Mouse (Mus musculus): Measurements from ENCODE around the gene Slit2. TPM values are rescaled to one million over a fixed set of nuclear protein-coding genes. Genes with fewer than 3 reads are reported as not detected.

The Slit2 gene
- under 1 TPM in 1 of 2 experiments, not detected in 1; 0.85 TPM for polyA plus RNA-seq (2017; shearing (Covaris generic))

GRCm38 (mm10) chr5:47982941-47983701 lies at the start of gene Slit2:
Gene Slit2, plus strand, starts transcription at chr5:47983138.
- no peak for ATAC-seq

DNA sequence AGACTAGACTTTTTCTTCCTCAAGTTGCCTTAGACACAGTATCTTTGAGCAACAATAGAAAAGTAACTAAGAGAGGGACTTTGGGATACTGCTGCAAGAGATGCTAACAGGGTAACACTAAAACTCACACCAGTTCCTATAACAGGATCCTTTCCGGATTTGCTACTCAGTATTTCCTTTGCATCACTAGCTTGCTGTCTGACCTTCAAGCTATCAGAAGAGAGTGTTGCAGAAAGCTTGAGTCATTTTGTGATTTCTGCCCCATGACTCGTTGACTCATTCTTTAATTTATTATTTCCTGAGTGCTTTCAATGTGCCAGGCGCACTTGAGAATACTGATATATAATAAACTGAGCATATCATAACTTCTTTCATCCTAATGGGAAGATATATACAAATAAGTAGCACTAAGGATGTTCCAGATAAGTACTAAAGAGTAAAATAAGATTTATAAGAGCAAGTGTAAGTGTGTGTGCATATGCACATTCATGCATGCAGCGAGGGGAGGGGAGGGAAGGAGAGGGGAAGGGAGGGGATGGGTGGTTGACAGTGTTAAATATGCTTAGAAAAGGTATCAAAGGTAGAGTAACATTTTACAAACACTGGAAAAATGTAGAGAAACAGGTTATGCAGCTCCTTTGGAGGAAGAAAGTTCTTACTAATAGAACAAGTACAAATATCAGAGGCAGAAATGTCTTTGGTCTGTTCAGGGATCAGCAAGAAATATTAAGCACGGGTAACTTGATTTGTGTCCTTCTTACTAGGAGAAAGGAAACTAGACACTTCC lies 44.2 kb upstream of the Slit2 start:
- no peak for ATAC-seq

- ATAC-seq: no peak
Measured at GRCm38 (mm10) chr5:47956451-47956850, 26.5 kb upstream of the Slit2 start.

DNA sequence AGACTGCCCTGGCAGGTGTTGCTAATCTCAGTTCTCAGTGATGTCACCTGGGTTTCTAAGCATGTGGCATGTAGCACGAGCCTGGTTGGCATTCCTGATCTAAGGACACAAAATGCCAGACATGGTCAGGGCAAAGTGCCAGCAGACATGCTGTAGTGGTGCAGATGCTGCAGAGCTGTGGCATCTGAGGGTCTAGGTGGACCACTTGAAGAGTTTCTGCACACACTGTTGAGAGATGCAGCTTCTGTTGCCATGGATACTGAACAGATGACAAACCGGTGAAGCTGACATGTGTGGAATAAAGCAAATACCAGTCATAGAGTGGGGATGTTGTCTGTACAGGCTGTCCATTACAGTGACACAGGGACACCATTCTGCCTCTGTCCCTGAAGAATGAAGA lies 7.1 kb upstream of the Slit2 start:
- ATAC-seq: no peak

DNA sequence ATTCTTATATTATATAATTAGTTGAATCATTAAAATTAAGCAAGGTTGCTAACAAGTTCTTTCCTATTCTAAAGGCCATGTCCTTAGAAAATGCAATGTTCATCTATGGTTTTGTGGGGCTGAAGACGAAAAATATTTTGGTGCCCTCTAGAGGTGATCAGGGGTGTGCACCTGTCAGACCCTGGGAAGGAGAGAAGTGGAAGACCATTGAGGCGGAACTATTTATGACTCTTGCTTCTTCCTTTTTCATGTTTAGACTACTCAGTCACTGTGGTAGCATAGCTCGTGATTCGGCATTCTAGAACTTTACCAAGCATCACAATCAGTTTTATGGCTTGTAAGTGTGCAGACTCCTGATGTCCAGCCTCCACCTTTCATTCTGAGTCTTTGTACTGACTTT lies 3.6 kb upstream of the Slit2 start:
- no peak for ATAC-seq

DNA sequence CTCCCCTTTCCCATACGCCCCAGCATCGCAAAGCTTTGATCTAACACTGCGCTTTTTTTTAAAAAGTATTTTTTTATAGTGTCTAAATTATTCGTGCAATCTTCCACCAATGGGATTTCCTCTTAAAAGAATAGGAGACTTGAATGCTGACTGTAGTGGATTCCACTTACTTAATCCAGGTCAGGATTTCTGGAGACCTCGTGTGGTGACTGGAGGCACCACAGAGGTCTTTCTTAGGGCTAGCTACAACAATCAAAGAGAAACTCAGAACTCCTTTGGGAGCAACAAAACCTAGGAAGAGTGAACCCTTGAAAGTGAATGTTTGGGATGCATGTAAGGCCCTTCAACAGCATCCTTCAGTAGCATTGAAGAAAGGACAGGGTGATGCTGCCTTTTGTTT lies 2.5 kb upstream of the Slit2 start:
- no peak for ATAC-seq

DNA sequence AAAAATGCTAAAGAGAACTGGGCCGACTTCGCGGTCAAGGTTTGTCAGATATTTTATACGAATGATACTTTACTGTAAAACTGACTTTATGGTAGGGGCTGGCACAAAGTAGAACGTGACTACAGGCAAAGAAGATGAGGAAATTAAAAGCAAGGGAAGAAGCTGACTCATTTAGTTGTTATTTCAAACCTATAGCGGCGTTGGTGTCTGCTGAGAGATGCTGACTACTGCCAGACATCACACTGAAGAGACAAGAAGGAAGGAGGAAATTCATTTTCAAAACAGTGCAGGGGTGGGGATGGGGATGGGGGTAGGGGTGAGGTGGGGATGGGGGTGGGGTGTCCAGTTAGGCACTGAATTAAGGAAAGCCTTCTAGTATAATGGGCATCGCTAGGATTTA lies 987 bp upstream of the Slit2 start:
- no peak for ATAC-seq

DNA sequence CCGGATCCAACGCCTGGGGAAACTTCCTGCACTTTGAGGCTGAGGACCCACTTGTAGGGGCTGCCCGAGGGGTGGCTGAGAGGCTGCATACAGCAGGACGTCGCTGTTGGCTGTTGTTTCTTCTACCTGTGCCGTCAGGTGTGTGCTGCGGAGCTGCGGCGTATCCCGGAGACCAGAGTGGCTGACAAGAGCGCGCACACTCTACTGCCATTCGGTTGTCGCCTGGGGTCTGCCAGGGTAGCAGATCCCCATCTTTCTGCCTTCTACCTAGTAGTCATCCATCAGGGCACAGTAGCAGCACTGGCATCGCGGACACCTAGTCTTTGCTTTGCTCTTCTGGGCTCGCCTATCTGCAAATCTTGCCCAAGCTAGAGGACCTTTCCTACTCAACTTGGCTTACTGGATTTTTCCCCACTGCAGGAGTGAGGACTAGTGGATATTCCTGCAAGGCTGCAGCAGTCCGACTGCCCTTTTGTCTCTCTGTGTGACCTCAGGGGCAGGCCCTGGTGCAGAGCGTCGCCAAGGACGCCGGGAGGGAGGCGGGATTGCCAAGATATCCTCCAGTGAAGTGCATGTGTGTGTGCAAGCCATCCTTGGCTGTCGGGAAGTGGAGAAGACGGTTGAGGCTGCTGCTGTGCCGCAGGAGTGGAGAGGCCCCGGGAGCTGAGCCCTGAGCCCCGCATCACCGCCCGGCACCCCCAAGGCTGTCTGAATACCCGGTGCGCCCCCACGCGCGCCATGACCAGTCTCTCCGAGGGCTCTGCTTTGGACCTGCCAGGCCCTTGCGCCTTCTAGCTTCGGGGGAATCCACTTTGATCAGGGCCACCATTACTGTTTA lies 1.0 kb downstream of the Slit2 start:
- no peak for ATAC-seq

- ATAC-seq: no peak
Measured at GRCm38 (mm10) chr5:47984584-47985197, 1.8 kb downstream of the Slit2 start.

DNA sequence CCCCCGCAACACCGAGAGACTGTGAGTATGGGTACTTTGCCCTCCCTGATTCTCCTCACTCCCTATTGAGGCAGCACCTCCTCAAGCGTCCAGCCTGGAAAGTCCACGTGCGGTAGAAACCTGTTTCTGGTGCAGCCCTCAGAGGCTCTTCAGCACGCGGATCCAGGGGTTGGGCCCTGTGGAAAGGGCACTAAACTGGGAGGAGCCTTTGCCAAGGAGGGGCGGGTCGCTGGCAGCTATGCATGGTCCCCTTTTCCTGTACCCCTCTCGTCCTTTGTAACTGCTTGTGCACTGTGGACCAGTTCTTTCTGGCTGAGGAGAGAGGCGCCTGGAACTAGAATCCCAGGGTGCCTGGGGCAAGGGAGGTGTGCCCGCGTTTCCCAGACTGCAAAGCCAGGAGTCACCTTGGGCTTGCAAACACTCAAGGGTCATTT lies 2.3 kb downstream of the Slit2 start:
- no peak for ATAC-seq

DNA sequence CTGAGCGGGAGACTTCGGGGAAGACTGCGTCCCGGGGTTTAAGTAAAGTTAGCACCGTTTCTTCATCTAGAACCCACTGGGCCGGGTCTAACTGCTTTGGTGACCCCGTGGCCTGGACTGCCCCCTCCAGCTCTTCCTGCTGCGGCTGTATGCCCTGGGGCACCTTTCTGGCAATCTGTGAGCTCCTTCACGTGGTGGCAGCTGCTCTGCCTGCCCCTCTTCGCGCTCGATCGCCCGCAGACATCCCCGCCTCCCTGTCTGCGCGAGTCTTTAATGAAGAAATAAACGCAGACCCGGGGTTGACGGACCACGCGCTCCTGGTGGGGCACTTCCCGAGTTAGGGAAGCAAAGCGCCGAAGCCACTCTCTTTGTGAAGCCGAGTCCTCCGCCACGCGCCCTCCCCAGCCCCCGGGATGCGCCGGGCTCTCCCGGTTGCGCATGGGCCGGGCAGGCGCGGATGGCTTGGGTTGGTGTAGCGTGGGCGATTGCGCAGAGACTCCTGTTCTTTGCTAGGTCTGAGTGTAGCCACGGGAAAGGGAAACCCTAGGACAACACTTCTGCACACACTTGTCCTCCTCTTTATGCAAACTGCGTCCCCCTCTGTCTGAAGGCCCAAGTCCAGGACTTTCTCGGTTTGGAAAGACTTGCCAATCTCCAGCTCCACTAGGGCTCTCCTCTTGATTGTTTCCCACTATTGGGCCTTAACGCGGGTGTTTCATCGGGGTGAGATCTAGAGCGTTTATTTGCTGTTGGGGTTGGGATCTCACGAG lies 3.1 kb downstream of the Slit2 start:
- ATAC-seq: no peak

- ATAC-seq: no peak
Measured at GRCm38 (mm10) chr5:47990926-47991325, 8.0 kb downstream of the Slit2 start.

- no peak for ATAC-seq
Measured at GRCm38 (mm10) chr5:48003708-48004415, 20.9 kb downstream of the Slit2 start.

GRCm38 (mm10) chr5:48005533-48005932 lies 22.6 kb downstream of the Slit2 start:
- no peak for ATAC-seq

- no peak for ATAC-seq
Measured at GRCm38 (mm10) chr5:48006059-48006458, 23.1 kb downstream of the Slit2 start.

DNA sequence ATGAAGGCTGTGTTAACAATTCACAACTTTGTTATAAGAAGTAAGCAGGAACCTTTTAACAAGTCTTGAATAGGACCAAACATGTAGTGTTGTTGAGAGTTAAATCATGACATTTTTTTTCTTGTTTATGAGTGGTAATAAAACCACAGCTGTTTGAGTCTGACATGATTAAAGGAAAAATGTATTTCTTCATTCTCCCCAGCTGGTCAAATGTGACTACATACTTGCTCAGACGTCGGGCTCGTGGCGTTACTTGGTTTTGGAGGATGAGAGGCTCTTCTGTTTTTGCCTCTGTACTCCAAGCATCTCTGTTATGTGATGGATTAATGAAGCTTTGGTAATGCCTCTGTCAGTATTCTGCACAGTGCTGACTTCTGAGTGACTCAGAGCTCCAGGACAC lies 40.5 kb downstream of the Slit2 start:
- no peak for ATAC-seq

GRCm38 (mm10) chr5:48034875-48035274 lies 51.9 kb downstream of the Slit2 start:
- no peak for ATAC-seq

DNA sequence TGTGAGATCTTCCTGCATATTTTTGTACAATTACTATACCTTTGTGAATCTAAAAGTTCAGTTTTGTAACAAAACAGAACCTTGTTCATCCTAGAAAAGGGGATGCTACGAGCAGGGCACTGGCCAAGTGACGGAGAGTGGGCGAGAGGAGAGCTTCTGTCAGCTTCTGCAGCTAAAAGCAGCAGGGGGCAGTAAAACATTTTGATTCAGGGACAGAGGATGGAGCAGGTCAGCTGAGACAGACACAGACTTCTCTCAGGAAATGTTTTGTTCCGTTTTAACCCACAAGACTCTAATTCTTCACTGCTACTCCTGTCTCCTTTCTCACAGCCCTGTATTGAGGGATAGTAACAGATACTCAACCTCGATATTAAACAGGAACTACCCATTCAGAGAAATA lies 55.1 kb downstream of the Slit2 start:
- no peak for ATAC-seq

DNA sequence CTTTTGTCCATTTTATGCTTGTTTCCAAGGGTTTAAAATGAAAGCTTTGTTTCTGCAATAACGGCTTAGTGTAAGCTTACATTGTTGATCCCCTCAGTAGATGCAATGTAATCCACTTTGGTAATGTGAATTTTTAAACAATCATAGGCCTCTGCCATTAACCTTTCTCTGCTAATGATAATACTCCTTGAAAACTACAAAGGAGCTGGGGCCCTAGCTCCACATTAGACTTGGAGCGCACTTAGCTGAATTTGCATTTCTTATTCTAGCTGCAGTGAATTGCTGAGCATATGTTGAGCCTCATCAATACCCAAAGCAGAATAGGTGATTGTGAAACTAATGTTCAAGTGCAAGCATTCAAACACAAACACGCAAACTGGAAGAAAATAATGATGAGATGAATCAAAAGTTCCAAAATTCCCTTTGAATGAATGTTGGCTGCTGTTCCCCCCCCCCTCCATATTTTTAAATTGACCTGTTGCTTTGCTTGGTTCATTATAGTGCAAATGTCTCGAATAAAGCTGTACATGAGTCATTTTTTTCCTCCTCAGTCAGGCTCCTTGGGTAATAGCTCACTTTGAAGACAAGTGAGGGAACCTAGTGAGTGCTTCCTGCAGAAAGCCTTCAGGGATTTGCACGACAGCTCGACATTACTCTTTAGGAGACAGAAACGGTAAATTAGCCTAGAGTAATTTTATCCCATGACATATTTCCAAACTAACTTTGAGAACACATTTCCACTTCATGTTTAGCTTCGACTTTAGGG lies 66.2 kb downstream of the Slit2 start:
- no peak for ATAC-seq

- no peak for ATAC-seq
Measured at GRCm38 (mm10) chr5:48050637-48051314, 67.8 kb downstream of the Slit2 start.

Data from activated CD4-positive, CD25-positive, alpha-beta regulatory T cell, adult 4 months (primary cell).